Mouse (Mus musculus) left cerebral cortex, adult 2 months (tissue): ENCODE results near the gene Bcl2a1b. TPM values are rescaled to one million over a fixed set of nuclear protein-coding genes. Genes with fewer than 3 reads are reported as not detected.
"Not testable (repeated sequence)": the region's sequence is repeated elsewhere in the genome, so short reads cannot be mapped to it uniquely, and the experiment has no call there.

Experiments used
- DNase-seq, 2 experiments: peaks; one replicate each; pipeline ENCODE4 v3.0.0; 2021 to 2022; ENCODE audit warnings: low spot score in 2 of 2, mixed read lengths in 1 of 2; ENCODE audit errors: extremely low spot score in 1 of 2
- H3K27ac ChIP-seq: fragments of 200-600 bp; 2 replicates; pipeline ENCODE4 v1.8.1; 2022
- H3K4me3 ChIP-seq: fragments of 200-600 bp; 2 replicates; pipeline ENCODE4 v1.8.1; 2022
- CTCF ChIP-seq: fragments of 200-600 bp; IDR thresholded peaks from 2 replicates; pipeline ENCODE4 v1.8.1; 2022; ENCODE audit warnings: antibody characterized with exemption, mild to moderate bottlenecking, moderate library complexity
- intact Hi-C: fragments of 180-260 bp; cut with DNase I; formaldehyde crosslinking; loops from one replicate; pipeline ENCODE4 v1.15.1; 2025
- total RNA-seq, 2 experiments: library from RNA; stranded (reverse); gene quantifications; 2 replicates each; pipeline ENCODE4 v1.2.3; 2021

Bcl2a1b gene
- total RNA-seq, 2 experiments from 2014 or later = 0.79 to 1.1 TPM

DNA sequence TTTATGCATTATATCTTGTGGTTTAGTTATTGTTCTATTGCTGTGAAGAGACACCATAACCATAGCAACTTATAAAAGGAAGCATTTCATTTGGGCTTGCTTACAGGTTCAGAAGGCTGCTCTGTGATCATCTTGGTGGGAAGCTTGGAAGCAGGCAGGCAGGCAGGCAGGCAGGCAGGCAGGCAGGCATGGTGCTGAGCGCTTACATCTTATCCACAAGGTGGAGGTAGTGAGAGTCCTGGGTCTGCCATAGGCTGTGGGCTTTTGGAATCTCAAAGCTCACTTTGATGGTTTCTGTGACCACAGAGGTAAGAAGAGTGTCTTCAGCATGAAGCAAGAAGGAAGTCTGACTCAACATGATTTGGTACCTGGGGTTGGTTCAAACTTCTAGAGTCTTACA lies 13.4 kb downstream of the Bcl2a1b start:
- intact Hi-C loops, H3K27ac ChIP-seq, H3K4me3 ChIP-seq: not testable (repeated sequence)
- peak; percentile 27 for TF ChIP-seq CTCF
- peak in 1 of 2 experiments; percentile 43 for DNase-seq

- H3K27ac ChIP-seq, DNase-seq, H3K4me3 ChIP-seq, intact Hi-C loops: not testable (repeated sequence)
These were observed 19.2 kb downstream of the Bcl2a1b start for GRCm38 (mm10) chr9:89218174-89218573.

- DNase-seq = not testable (repeated sequence)
- intact Hi-C loops = loop anchor here (1.0 kb wide), 1 partner anchor 510 kb away; no protein-coding TSS in a partner anchor
These were observed 20.7 kb downstream of the Bcl2a1b start for GRCm38 (mm10) chr9:89219668-89220067.

GRCm38 (mm10) chr9:89220704-89221287 lies 21.8 kb downstream of the Bcl2a1b start:
- not testable (repeated sequence) for H3K4me3 ChIP-seq

More at GRCm38 (mm10) chr9:89219668-89220067, 20.7 kb downstream of the Bcl2a1b start:
- not testable (repeated sequence) for H3K4me3 ChIP-seq, H3K27ac ChIP-seq

GRCm38 (mm10) chr9:89226071-89226470 lies 27.1 kb downstream of the Bcl2a1b start:
- intact Hi-C loops = loop anchor here (2.0 kb wide), 1 partner anchor 449 kb away; no protein-coding TSS in a partner anchor
- peak; percentile 37 to 44 for DNase-seq
- peak; percentile 65 for TF ChIP-seq CTCF
- no peak overlapping the region for H3K27ac ChIP-seq
- H3K4me3 ChIP-seq = no peak overlapping the region

More at GRCm38 (mm10) chr9:89220704-89221287, 21.8 kb downstream of the Bcl2a1b start:
- DNase-seq, H3K27ac ChIP-seq, intact Hi-C loops: not testable (repeated sequence)

GRCm38 (mm10) chr9:89228122-89228521 lies 29.1 kb downstream of the Bcl2a1b start:
- intact Hi-C loops = no loop called here

DNA sequence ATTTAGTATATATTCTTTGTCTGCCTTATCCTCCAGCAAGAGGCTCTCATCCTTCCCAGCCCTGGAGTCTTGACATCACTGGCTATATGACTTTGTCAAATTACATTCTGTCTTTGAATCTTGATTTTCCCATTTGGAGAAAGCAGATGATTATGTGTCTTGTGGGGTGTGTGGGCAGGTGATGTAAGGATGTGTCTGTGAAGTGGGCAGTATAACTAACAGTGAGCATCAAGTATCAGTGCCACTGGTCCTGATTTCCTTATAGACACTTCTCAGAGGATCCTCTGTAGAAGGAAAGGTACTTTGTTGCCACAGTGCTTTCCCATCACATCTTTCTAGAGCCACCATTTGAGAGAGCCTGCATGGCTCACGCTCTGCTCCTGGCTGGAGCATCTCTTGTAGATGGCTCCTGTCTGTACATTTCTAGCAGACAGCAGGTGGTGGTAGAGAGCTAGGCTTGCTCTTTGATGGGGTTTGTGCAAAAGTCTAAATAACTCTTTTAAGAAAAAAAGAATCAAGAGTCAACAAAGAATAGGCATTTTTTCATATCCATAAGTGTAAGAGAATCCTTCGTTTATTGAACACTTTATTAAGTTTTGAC lies 32.0 kb downstream of the Bcl2a1b start:
- TF ChIP-seq CTCF = peak; percentile 54
- H3K27ac ChIP-seq, intact Hi-C loops, H3K4me3 ChIP-seq: not testable (repeated sequence)
- DNase-seq = peak; percentile 46 to 54

More at GRCm38 (mm10) chr9:89228122-89228521, 29.1 kb downstream of the Bcl2a1b start:
- no peak for DNase-seq
- TF ChIP-seq CTCF = no peak
- H3K27ac ChIP-seq = no peak overlapping the region
- H3K4me3 ChIP-seq = no peak overlapping the region

DNA sequence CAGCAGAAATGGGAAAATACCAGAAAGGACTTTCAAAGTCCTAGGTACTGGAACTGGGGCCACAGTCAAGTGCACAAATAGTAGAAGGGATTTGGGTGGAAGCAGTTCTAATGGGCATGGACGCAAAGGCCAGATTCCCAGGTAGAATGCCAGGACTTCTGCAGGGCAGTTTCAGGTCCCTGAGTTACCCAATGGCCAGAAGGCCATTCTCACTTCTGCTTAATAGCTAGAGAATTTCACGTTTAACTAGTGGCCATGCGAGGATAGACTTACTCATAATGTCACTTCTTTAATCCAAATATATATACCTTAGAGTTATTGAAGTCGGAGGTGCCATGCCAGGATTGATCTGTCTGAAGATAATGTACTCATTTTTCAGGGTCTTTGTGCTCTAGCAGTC lies 38.1 kb downstream of the Bcl2a1b start:
- H3K27ac ChIP-seq, H3K4me3 ChIP-seq, intact Hi-C loops, DNase-seq: not testable (repeated sequence)

DNA sequence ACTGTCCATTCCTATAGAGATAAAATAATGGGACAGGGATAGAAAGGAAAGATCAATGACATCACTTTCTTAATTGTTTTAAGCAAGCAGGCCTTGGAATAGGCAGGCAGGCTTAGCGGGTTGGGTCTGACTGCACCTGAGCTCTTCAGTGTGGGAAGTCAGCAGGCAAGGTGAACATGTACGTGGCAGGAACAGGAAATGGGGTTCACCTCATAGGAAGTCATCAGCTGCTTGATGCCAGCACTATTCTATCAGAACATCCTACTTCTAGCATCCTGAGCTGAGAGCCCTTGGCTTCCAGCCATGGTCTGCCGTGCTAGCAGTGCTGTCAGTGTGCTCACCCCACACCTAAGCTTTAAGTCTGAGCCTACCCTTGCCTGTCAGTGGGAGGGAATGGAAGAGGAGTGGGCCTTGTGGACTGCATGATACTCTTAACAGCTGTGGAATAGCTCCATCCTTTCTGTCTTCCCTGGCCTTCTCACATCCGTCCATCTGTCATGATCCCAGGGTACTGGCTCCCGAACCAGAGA lies 40.0 kb downstream of the Bcl2a1b start:
- intact Hi-C loops, H3K4me3 ChIP-seq, DNase-seq, H3K27ac ChIP-seq: not testable (repeated sequence)

- DNase-seq, intact Hi-C loops, H3K4me3 ChIP-seq, H3K27ac ChIP-seq: not testable (repeated sequence)
These were observed 41.6 kb downstream of the Bcl2a1b start for GRCm38 (mm10) chr9:89240516-89241019.

DNA sequence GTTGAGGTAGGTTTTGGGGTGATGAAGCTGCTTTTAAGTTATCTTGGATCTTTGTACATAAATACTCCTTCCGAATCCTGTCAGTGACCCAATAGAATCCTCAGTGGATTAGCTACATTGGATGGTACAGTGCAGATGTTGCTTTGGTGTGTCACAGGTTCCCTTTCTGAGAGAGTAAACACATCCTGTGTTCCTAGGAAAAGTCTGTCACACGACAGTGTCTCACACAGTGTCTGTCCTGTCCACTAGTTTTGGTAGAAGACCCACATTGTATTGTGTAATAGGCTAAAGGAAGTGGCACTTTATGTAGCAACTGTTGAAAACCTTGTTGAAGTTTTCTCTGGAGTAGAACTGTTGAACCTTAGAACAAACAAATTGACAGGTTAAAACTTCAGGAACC lies 54.4 kb downstream of the Bcl2a1b start:
- intact Hi-C loops = no loop called here
- no peak overlapping the region for H3K27ac ChIP-seq
- H3K4me3 ChIP-seq = no peak overlapping the region
- TF ChIP-seq CTCF = no peak
- DNase-seq = no peak

- Histone ChIP-seq H3K27ac (no peak overlapping the region), H3K4me3 (no peak overlapping the region)
- intact Hi-C loops = no loop called here
- DNase-seq = no peak
- TF ChIP-seq CTCF = no peak
These were observed 57.7 kb downstream of the Bcl2a1b start for GRCm38 (mm10) chr9:89256556-89257335.

Other genes starting within 250 kb of the Bcl2a1b start
- gene Bcl2a1a, start 242.3 kb upstream of the Bcl2a1b start, total RNA-seq = under 1 TPM in 1 of 2 experiments, not detected in 1; 0.54 TPM
- gene Trim43b, start 106.4 kb upstream of the Bcl2a1b start, total RNA-seq = under 1 TPM; 0.38 to 0.47 TPM
- not detected for gene Gm29094, start 170 bp downstream of the Bcl2a1b start, total RNA-seq
- 10 to 100 TPM; 27.3 to 38.3 TPM for gene Mthfs, start 11.5 kb downstream of the Bcl2a1b start, total RNA-seq